Mouse (Mus musculus) heart, adult 2 months (tissue): ENCODE data around the gene Sh3bp1. TPM values are rescaled to one million over a fixed set of nuclear protein-coding genes. Genes with fewer than 3 reads are reported as not detected.

ENCODE experiments used
- DNase-seq, 2 experiments: peaks; one replicate each; pipeline ENCODE4 v3.0.0; 2021
- H3K27ac ChIP-seq: fragments of 200-600 bp; 2 replicates; pipeline ENCODE4 v1.8.1; 2022
- H3K27me3 ChIP-seq: fragments of 200-500 bp; 2 replicates; pipeline ENCODE4 v1.6.1; 2012; ENCODE audit warnings: mild to moderate bottlenecking, low read length, inconsistent platforms, mixed read lengths; ENCODE audit not compliant: control insufficient read depth, insufficient read depth
- H3K36me3 ChIP-seq: fragments of 200-500 bp; 2 replicates; pipeline ENCODE4 v1.6.1; 2012; ENCODE audit warnings: low read length, inconsistent platforms; ENCODE audit not compliant: control insufficient read depth, insufficient read depth
- H3K4me1 ChIP-seq: fragments of 200-500 bp; 2 replicates; pipeline ENCODE4 v1.6.1; 2011; ENCODE audit warnings: low read length; ENCODE audit not compliant: control insufficient read depth, insufficient read depth
- H3K4me3 ChIP-seq: fragments of 200-600 bp; 2 replicates; pipeline ENCODE4 v1.8.1; 2022
- H3K79me2 ChIP-seq: fragments of 200-500 bp; replicated peaks from 2 replicates; pipeline ENCODE4 v1.6.1; 2012; ENCODE audit warnings: mild to moderate bottlenecking, inconsistent platforms, low read length, moderate library complexity, mixed read lengths; ENCODE audit not compliant: control insufficient read depth, insufficient read depth
- H3K9ac ChIP-seq: fragments of 200-500 bp; 2 replicates; pipeline ENCODE4 v1.6.1; 2012; ENCODE audit warnings: low read depth, mild to moderate bottlenecking, control low read depth, inconsistent platforms, low read length, mixed read lengths
- CTCF ChIP-seq: fragments of 200-600 bp; IDR thresholded peaks from 2 replicates; pipeline ENCODE4 v1.8.1; 2022; ENCODE audit warnings: antibody characterized with exemption, mild to moderate bottlenecking, moderate library complexity
- EP300 ChIP-seq: fragments of 200-500 bp; IDR thresholded peaks from 2 replicates; pipeline ENCODE4 v1.6.1; 2011; ENCODE audit warnings: low read depth, low read length, control low read depth; ENCODE audit not compliant: insufficient read depth
- POLR2A ChIP-seq: fragments of 200-500 bp; IDR thresholded peaks from 2 replicates; pipeline ENCODE4 v1.6.1; 2011; ENCODE audit warnings: mild to moderate bottlenecking, low read depth, low read length, control low read depth; ENCODE audit not compliant: insufficient read depth
- WGBS: fragments of 180-500 bp; shearing (Covaris S2); methylation state at CpG from one replicate; pipeline ENCODE4 v1.1.7; 2018; 5-methylcytosine and 5-hydroxymethylcytosine counted together
- intact Hi-C: fragments of 180-260 bp; cut with DNase I; formaldehyde crosslinking; loops from one replicate; pipeline ENCODE4 v1.15.1; 2025
- long read RNA-seq: library from polyadenylated mRNA; stranded (forward); transcript quantifications from one replicate; pipeline ENCODE4 v2.0.0, GENCODE M21; 2021
- polyA plus RNA-seq: library from polyadenylated mRNA; depleted of rRNA; stranded (reverse); fragments of >200 nt; gene quantifications from 2 replicates; pipeline ENCODE4 v1.2.3, GENCODE M21; 2012; rRNA removed
- total RNA-seq, 2 experiments: library from RNA; stranded (reverse); gene quantifications; 2 replicates each; pipeline ENCODE4 v1.2.3; 2021

Gene Sh3bp1
- total RNA-seq (1 to 10 TPM; 2.6 to 3.3 TPM), polyA plus RNA-seq (12.6 and 19.2 TPM in 2 replicates)
- long read RNA-seq, partial matches to known transcripts, result 0 of 2 reads
- long read RNA-seq, other reads (novel, unspliced or antisense), result 0 of 2 reads

GRCm38 (mm10) chr15:78899740-78900584 is at the start of gene Sh3bp1:
Gene Sh3bp1, plus strand, starts transcription at chr15:78899768.
- whole genome bisulfite sequencing, result 4% methylated on average over 46 of the region's 47 CpGs
- DNase-seq, result peak; percentile 80 to 82

GRCm38 (mm10) chr15:78850059-78850824 is 49.3 kb upstream of the Sh3bp1 start:
- intact Hi-C loops, result loop anchor here (5.0 kb wide), 2 partner anchors 33 to 228 kb away; no protein-coding TSS in a partner anchor
- peaks cover 8% of the 10 kb centered on the region for H3K79me2 ChIP-seq
- peaks cover 26% of the 10 kb centered on the region for H3K4me1 ChIP-seq
- H3K9ac ChIP-seq, result no peak overlapping the region
- H3K27me3 ChIP-seq, result no peaks in the 10 kb centered on the region
- H3K4me3 ChIP-seq, result no peak overlapping the region
- no peak overlapping the region; the same call in 1 of the 2 replicates for H3K27ac ChIP-seq
- DNase-seq, result peak in 1 of 2 experiments; percentile 31
- no peak for TF ChIP-seq POLR2A
- no peak for TF ChIP-seq EP300
- 54% methylated on average over 14 of the region's 15 CpGs for WGBS
- H3K36me3 ChIP-seq, result peaks cover 20% of the 10 kb centered on the region

More at GRCm38 (mm10) chr15:78899740-78900584, at the start of gene Sh3bp1:
- H3K27ac ChIP-seq, result peak within 1 kb of the TSS; percentile 62
- peaks cover 4% of the 10 kb centered on the region for H3K4me1 ChIP-seq
- intact Hi-C loops, result no loop called here
- TF ChIP-seq POLR2A (peak; percentile 49; the same call in 1 of the 2 replicates), EP300 (no peak)
- peak within 1 kb of the TSS; percentile 69 for H3K4me3 ChIP-seq
- no peaks in the 10 kb centered on the region for H3K79me2 ChIP-seq
- H3K9ac ChIP-seq, result peak within 1 kb of the TSS; percentile 82
- H3K36me3 ChIP-seq, result no peaks in the 10 kb centered on the region
- H3K27me3 ChIP-seq, result no peaks in the 10 kb centered on the region

GRCm38 (mm10) chr15:78850944-78851343 is 48.6 kb upstream of the Sh3bp1 start:
- no peak overlapping the region for H3K4me3 ChIP-seq
- peaks cover 20% of the 10 kb centered on the region for H3K36me3 ChIP-seq
- no peak overlapping the region for H3K9ac ChIP-seq
- intact Hi-C loops, result loop anchor here (5.0 kb wide), 2 partner anchors 34 to 229 kb away; no protein-coding TSS in a partner anchor
- 52% methylated on average over 6 of the region's 6 CpGs for WGBS
- H3K27me3 ChIP-seq, result no peaks in the 10 kb centered on the region
- DNase-seq, result peak in 1 of 2 experiments; percentile 41
- H3K79me2 ChIP-seq, result peaks cover 8% of the 10 kb centered on the region
- peaks cover 23% of the 10 kb centered on the region for H3K4me1 ChIP-seq
- TF ChIP-seq EP300 (no peak), CTCF (no peak), POLR2A (0 out of 2 replicates have a peak, but pooled peaks have one; percentile 10)
- H3K27ac ChIP-seq, result peak overlapping the region; percentile 2; the same call in 1 of the 2 replicates

- 6% methylated on average over 13 of the region's 13 CpGs for WGBS
- H3K79me2 ChIP-seq, result peaks cover 6% of the 10 kb centered on the region; the same call in 1 of the 2 replicates
- peaks cover 17% of the 10 kb centered on the region for H3K36me3 ChIP-seq
- peak overlapping the region; percentile 2; the same call in 1 of the 2 replicates for H3K27ac ChIP-seq
- H3K4me3 ChIP-seq, result no peak overlapping the region
- H3K4me1 ChIP-seq, result peaks cover 22% of the 10 kb centered on the region
- H3K27me3 ChIP-seq, result no peaks in the 10 kb centered on the region
- 0 out of 2 replicates have a peak overlapping the region, but pooled peaks have one; percentile 12 for H3K9ac ChIP-seq
- peak; percentile 90 to 93 for DNase-seq
- intact Hi-C loops, result loop anchor here (5.0 kb wide), 2 partner anchors 34 to 229 kb away; no protein-coding TSS in a partner anchor
- TF ChIP-seq POLR2A (peak; percentile 54; the same call in 1 of the 2 replicates), EP300 (peak; percentile 88; the same call in 1 of the 2 replicates), CTCF (no peak; the same call in 1 of the 2 replicates)
Observed at GRCm38 (mm10) chr15:78851505-78852153, 47.9 kb upstream of the Sh3bp1 start.

GRCm38 (mm10) chr15:78855303-78855965 is 44.1 kb upstream of the Sh3bp1 start, which contains the start of gene Lgals2:
Gene Lgals2, minus strand, starts transcription at chr15:78855529.
- Histone ChIP-seq H3K27me3 (no peaks in the 10 kb centered on the region), H3K79me2 (no peaks in the 10 kb centered on the region), H3K4me3 (no peak within 1 kb of the TSS), H3K9ac (no peak within 1 kb of the TSS), H3K4me1 (peaks cover 7% of the 10 kb centered on the region), H3K27ac (no peak within 1 kb of the TSS), H3K36me3 (no peaks in the 10 kb centered on the region)
- intact Hi-C loops, result no loop called here
- WGBS, result 49% methylated on average over 8 of the region's 8 CpGs
- TF ChIP-seq POLR2A, result no peak
- no peak for TF ChIP-seq CTCF
- TF ChIP-seq EP300, result no peak
- DNase-seq, result no peak
